Mouse (Mus musculus) urinary bladder, postnatal 36 days (tissue): Measurements from ENCODE around the gene Luc7l2.

Experiments used
- DNase-seq, 2 experiments: peaks; one replicate each; pipeline ENCODE4 v3.0.0; 2022; ENCODE audit warnings: low spot score in 2 of 2, mixed read lengths in 1 of 2

The Luc7l2 gene

GRCm38 (mm10) chr6:38576096-38576495 lies 25.0 kb downstream of the Luc7l2 start:
- DNase-seq = no peak

- no peak for DNase-seq
These were observed 29.2 kb downstream of the Luc7l2 start for GRCm38 (mm10) chr6:38580112-38580857.

GRCm38 (mm10) chr6:38581711-38582110 lies 30.6 kb downstream of the Luc7l2 start:
- no peak for DNase-seq

GRCm38 (mm10) chr6:38597481-38597880 lies 46.3 kb downstream of the Luc7l2 start:
- DNase-seq = no peak

GRCm38 (mm10) chr6:38609892-38610291 lies 58.8 kb downstream of the Luc7l2 start:
- no peak for DNase-seq

- no peak for DNase-seq
These were observed 71.3 kb downstream of the Luc7l2 start for GRCm38 (mm10) chr6:38622406-38622805.

GRCm38 (mm10) chr6:38623457-38623856 lies 72.3 kb downstream of the Luc7l2 start:
- DNase-seq = no peak

GRCm38 (mm10) chr6:38624439-38624838 lies 73.3 kb downstream of the Luc7l2 start:
- no peak for DNase-seq

GRCm38 (mm10) chr6:38626086-38626485 lies 75.0 kb downstream of the Luc7l2 start:
- DNase-seq = no peak

- DNase-seq = no peak
These were observed 75.9 kb downstream of the Luc7l2 start for GRCm38 (mm10) chr6:38627081-38627480.

- no peak for DNase-seq
These were observed 76.4 kb downstream of the Luc7l2 start for GRCm38 (mm10) chr6:38627486-38627885.

GRCm38 (mm10) chr6:38629556-38629955 lies 78.4 kb downstream of the Luc7l2 start:
- DNase-seq = no peak

- no peak for DNase-seq
These were observed 81.7 kb downstream of the Luc7l2 start for GRCm38 (mm10) chr6:38632826-38633225.

GRCm38 (mm10) chr6:38634461-38634860 lies 83.3 kb downstream of the Luc7l2 start:
- DNase-seq = no peak

- peak; percentile 38 to 49 for DNase-seq
These were observed 85.1 kb downstream of the Luc7l2 start for GRCm38 (mm10) chr6:38635941-38636851.

GRCm38 (mm10) chr6:38636852-38637618 lies 85.9 kb downstream of the Luc7l2 start, which contains the start of gene Klrg2:
Gene Klrg2 (minus strand): TSS chr6:38637242.
- DNase-seq = peak; percentile 55 to 73

GRCm38 (mm10) chr6:38640401-38640800 lies 89.3 kb downstream of the Luc7l2 start:
- no peak for DNase-seq

- DNase-seq = no peak
These were observed 90.1 kb downstream of the Luc7l2 start for GRCm38 (mm10) chr6:38641228-38641627.

- DNase-seq = no peak
These were observed 90.5 kb downstream of the Luc7l2 start for GRCm38 (mm10) chr6:38641645-38642044.

- peak in 1 of 2 experiments; percentile 14 for DNase-seq
These were observed 91.5 kb downstream of the Luc7l2 start for GRCm38 (mm10) chr6:38642593-38642992.

- DNase-seq = no peak
These were observed 91.9 kb downstream of the Luc7l2 start for GRCm38 (mm10) chr6:38643039-38643438.

GRCm38 (mm10) chr6:38649545-38649944 lies 98.4 kb downstream of the Luc7l2 start:
- no peak for DNase-seq
